Mouse (Mus musculus): Measurements from ENCODE around the gene Hivep2.

GRCm38 (mm10) chr10:13997336-13997735 is 31.5 kb downstream of the Hivep2 start:
- no peak for TF ChIP-seq MAFK (IDR thresholded peaks at IDR 0.05; ENCODE audit: insufficient read depth, low read depth, low read length)
- no peak for TF ChIP-seq HCFC1 (IDR thresholded peaks at IDR 0.05; ENCODE audit: borderline replicate concordance, insufficient read depth, low read length)
- no peak for TF ChIP-seq ZC3H11A (IDR thresholded peaks at IDR 0.05; ENCODE audit: borderline replicate concordance, low read depth, low read length)
- TF ChIP-seq ZNF384 (IDR thresholded peaks at IDR 0.05; ENCODE audit: low read depth, low read length): no peak

All from ES-E14 (cell line).